Mouse (Mus musculus) heart, embryonic 16.5 days (tissue): Measurements from ENCODE around the gene Nrsn1. TPM values are rescaled to one million over a fixed set of nuclear protein-coding genes. Genes with fewer than 3 reads are reported as not detected.
"Not testable (repeated sequence)": the region's sequence is repeated elsewhere in the genome, so short reads cannot be mapped to it uniquely, and the experiment has no call there.

Source experiments
- ATAC-seq: fragments of 200-750 bp; cut with Nextera tagmentation; replicated peaks from 2 replicates; pipeline ENCODE4 v1.8.0; 2017; ENCODE audit warnings: moderate number of reproducible peaks; ENCODE audit not compliant: insufficient read depth, low FRiP score; ENCODE audit errors: extremely low read depth
- H3K27ac ChIP-seq: fragments of 300-500 bp; sonication (generic); 2 replicates; pipeline ENCODE4 v1.5.1; 2014; ENCODE audit warnings: mild to moderate bottlenecking, low read length, control low read depth, moderate library complexity
- H3K27me3 ChIP-seq: fragments of 300-500 bp; sonication (generic); 2 replicates; pipeline ENCODE4 v1.6.1; 2014; ENCODE audit warnings: low read length, mixed read lengths; ENCODE audit not compliant: control insufficient read depth, insufficient read depth
- H3K36me3 ChIP-seq: fragments of 300-500 bp; sonication (generic); 2 replicates; pipeline ENCODE4 v1.6.1; 2014; ENCODE audit not compliant: control insufficient read depth, insufficient read depth
- H3K4me1 ChIP-seq: fragments of 300-500 bp; sonication (generic); 2 replicates; pipeline ENCODE4 v1.6.1; 2014; ENCODE audit warnings: low read length, mixed read lengths; ENCODE audit not compliant: control insufficient read depth, insufficient read depth
- H3K4me2 ChIP-seq: fragments of 300-500 bp; sonication (generic); 2 replicates; pipeline ENCODE4 v1.6.1; 2014; ENCODE audit warnings: low read depth, mild to moderate bottlenecking, control low read depth, low read length
- H3K4me3 ChIP-seq: fragments of 300-500 bp; sonication (generic); 2 replicates; pipeline ENCODE4 v1.5.1; 2014; ENCODE audit warnings: mild to moderate bottlenecking, control low read depth, low read length
- H3K9ac ChIP-seq: fragments of 300-500 bp; sonication (generic); 2 replicates; pipeline ENCODE4 v1.6.1; 2014; ENCODE audit warnings: low read length, control low read depth
- H3K9me3 ChIP-seq: fragments of 300-500 bp; sonication (generic); replicated peaks from 2 replicates; pipeline ENCODE4 v1.6.1; 2016; ENCODE audit warnings: low read length; ENCODE audit not compliant: control insufficient read depth
- WGBS: fragments of 180-500 bp; shearing (Covaris S2); extraction: QIAGEN DNeasy Blood & Tissue Kit; methylation state at CpG from one replicate; pipeline ENCODE4 v1.1.7; 2014; 5-methylcytosine and 5-hydroxymethylcytosine counted together
- polyA plus RNA-seq: library from polyadenylated mRNA; unstranded; fragments of >200 nt; fragmentation: Nextera tagmentation; extraction: Ambion mirVana; gene quantifications from 2 replicates; pipeline ENCODE4 v1.2.1, GENCODE M21; 2015

The Nrsn1 gene
- polyA plus RNA-seq = 0.47 and 1.1 TPM in 2 replicates

DNA sequence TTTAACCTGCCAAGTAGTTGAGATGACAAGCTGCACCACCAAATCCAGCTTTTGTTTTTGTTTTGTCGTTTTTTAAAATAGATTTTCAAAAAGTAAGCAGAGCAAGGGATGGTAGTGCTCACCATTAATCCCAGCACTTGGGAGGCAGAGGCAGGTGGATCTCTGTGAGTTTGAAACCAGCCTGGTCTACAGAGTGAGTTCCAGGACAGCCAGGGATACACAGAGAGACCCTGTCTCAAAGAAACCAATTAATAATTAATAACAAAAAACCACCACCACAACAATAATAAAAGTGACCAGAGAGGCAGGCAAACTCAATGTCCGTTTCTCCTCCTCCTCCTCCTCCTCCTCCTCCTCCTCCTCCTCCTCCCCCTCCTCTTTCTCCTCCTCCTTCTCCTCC lies at the start of gene Nrsn1:
Gene Nrsn1 (minus strand): TSS at position 101 of the 400 bp plus-strand sequence.
- H3K36me3 ChIP-seq, H3K4me1 ChIP-seq, H3K9me3 ChIP-seq, H3K27ac ChIP-seq, H3K9ac ChIP-seq, ATAC-seq, H3K27me3 ChIP-seq: not testable (repeated sequence)
- WGBS = 62% methylated on average over 2 of the region's 2 CpGs
- Histone ChIP-seq H3K4me3 (peak within 1 kb of the TSS; percentile 44), H3K4me2 (peak within 1 kb of the TSS; percentile 73)

DNA sequence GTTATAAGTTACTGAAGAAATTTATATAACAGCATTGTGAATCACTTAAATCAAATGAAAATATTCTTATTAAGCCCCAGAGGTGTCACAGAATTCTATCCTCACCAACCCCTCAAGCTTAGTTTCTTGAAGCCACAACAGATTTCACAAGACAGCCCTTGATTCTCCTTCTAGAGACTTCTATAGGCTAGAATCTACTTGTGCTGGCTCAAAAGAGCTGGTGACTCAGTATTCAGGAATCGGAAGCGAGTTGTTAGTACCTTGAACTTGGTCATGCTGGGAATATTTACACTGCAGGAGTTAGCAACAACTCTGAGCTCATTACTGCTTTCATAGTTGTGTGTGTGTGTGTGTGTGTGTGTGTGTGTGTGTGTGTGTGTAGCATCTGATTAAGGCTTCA lies 41.8 kb upstream of the Nrsn1 start:
- WGBS = 70% methylated on average over 2 of the region's 2 CpGs
- H3K27me3 ChIP-seq = no peaks in the 10 kb centered on the region
- no peak overlapping the region for H3K4me2 ChIP-seq
- H3K9ac ChIP-seq = no peak overlapping the region
- no peaks in the 10 kb centered on the region for H3K4me1 ChIP-seq
- no peak overlapping the region for H3K27ac ChIP-seq
- ATAC-seq = no peak
- no peaks in the 10 kb centered on the region for H3K9me3 ChIP-seq
- no peak overlapping the region for H3K4me3 ChIP-seq
- no peaks in the 10 kb centered on the region for H3K36me3 ChIP-seq

DNA sequence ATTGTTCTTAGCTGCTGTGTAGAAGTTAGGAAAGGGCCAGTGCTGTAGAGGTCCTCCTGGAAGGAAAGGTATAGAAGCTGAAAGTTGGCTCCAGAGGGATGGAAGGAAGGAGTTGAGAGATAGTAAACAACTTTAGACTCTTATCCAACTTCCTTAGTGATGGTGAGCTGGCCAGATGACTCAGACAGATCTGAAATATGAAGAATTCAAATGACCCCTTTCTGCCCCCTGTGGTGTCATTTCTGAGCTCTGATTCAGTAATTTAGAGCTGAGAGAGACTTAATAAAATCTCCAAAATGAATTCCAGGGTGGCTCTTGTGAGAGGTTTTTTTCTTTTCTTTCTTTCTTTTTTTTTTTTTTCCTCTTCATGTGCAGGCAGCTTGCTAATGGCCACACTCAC lies 39.8 kb upstream of the Nrsn1 start:
- ATAC-seq = no peak
- H3K27ac ChIP-seq = no peak overlapping the region
- no peak overlapping the region for H3K4me2 ChIP-seq
- H3K36me3 ChIP-seq = no peaks in the 10 kb centered on the region
- no peaks in the 10 kb centered on the region for H3K27me3 ChIP-seq
- no peaks in the 10 kb centered on the region for H3K9me3 ChIP-seq
- H3K4me3 ChIP-seq = no peak overlapping the region
- no peak overlapping the region for H3K9ac ChIP-seq
- H3K4me1 ChIP-seq = no peaks in the 10 kb centered on the region

DNA sequence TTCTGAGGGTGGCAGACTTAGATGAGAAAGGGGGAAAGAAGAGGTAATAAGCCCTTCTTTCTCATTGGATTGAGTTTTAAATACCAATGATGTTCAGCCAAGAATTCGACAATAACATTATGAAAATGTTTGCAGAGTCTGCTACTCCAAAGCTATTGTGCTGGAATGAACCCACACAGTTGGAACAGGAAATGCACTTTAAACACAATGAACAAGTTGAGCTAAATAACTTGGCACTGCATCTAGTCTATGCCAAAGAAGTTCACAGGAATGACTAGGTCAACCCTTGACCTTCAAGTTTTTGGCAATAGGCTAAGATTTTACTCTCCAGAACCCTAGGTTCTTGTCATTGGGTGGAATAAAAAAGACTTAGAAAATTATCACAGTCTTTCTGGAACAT lies 18.4 kb upstream of the Nrsn1 start:
- Histone ChIP-seq H3K4me1 (no peaks in the 10 kb centered on the region), H3K9me3 (no peaks in the 10 kb centered on the region), H3K27ac (no peak overlapping the region), H3K4me3 (no peak overlapping the region), H3K4me2 (no peak overlapping the region), H3K36me3 (no peaks in the 10 kb centered on the region), H3K27me3 (no peaks in the 10 kb centered on the region), H3K9ac (no peak overlapping the region)
- WGBS = 68% methylated on average over 1 of the region's 1 CpGs
- ATAC-seq = no peak

DNA sequence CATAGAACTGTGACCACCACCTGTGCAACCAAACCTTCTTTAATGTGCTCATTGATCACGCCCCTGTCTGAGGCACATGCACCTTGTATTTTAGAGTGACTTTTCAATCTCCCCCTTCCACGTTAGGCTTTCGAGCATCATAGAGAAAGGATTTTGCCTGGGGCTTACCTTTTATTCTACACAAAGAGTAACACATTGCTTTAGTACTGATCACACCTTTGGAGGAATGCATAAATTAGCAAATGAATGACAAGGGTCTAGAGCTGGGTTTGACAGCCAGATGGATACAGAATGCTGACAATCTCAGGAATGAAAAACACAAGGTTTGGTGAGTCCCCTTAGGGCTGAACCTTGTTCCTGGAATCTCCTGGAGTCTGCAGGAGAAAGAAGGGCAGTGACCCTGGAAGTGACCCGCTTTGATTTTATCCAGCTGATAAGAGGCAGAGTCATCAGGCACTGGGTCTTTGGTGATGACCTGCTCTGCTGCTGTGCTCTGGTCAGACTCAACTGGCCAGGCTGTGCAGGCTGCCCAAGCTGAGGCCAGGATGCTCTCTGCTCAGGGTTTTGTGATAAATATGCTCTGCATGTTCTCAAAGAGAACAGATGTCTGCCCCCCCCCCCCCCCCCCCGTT lies 4.7 kb upstream of the Nrsn1 start:
- H3K4me3 ChIP-seq = no peak overlapping the region
- 59% methylated on average over 5 of the region's 5 CpGs for WGBS
- no peaks in the 10 kb centered on the region for H3K36me3 ChIP-seq
- H3K9me3 ChIP-seq = no peaks in the 10 kb centered on the region
- no peak overlapping the region for H3K27ac ChIP-seq
- H3K4me2 ChIP-seq = no peak overlapping the region
- ATAC-seq = no peak
- no peaks in the 10 kb centered on the region for H3K27me3 ChIP-seq
- H3K4me1 ChIP-seq = 0 out of 2 replicates have a peak, but pooled peaks cover under 1% of the 10 kb centered on the region
- H3K9ac ChIP-seq = no peak overlapping the region

DNA sequence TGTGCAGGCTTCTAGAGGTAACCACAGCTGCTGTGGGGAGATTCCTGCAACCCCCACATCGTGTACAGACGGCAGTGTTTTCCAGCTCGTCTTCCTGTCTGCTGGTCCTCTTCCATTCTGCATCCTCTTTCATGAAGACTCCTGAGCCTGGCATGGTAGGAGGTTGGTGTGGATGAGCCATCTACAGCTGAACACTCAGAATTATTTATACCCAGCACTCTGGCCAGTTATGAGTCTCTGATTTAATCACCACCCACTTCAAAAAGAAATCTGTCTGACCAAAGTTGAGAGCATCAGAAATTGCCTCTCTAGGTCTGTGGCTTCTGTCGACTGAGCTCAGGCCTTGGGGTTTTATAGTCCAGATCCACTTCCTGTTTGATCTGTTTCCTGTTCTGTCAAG lies 1.9 kb upstream of the Nrsn1 start:
- H3K27me3 ChIP-seq = no peaks in the 10 kb centered on the region; the same call in 1 of the 2 replicates
- H3K4me1 ChIP-seq = peaks cover 7% of the 10 kb centered on the region; the same call in 1 of the 2 replicates
- no peaks in the 10 kb centered on the region for H3K9me3 ChIP-seq
- no peak overlapping the region for H3K4me3 ChIP-seq
- WGBS = 33% methylated on average over 4 of the region's 4 CpGs
- no peak for ATAC-seq
- no peaks in the 10 kb centered on the region for H3K36me3 ChIP-seq
- no peak overlapping the region for H3K4me2 ChIP-seq
- no peak overlapping the region for H3K9ac ChIP-seq
- no peak overlapping the region for H3K27ac ChIP-seq

DNA sequence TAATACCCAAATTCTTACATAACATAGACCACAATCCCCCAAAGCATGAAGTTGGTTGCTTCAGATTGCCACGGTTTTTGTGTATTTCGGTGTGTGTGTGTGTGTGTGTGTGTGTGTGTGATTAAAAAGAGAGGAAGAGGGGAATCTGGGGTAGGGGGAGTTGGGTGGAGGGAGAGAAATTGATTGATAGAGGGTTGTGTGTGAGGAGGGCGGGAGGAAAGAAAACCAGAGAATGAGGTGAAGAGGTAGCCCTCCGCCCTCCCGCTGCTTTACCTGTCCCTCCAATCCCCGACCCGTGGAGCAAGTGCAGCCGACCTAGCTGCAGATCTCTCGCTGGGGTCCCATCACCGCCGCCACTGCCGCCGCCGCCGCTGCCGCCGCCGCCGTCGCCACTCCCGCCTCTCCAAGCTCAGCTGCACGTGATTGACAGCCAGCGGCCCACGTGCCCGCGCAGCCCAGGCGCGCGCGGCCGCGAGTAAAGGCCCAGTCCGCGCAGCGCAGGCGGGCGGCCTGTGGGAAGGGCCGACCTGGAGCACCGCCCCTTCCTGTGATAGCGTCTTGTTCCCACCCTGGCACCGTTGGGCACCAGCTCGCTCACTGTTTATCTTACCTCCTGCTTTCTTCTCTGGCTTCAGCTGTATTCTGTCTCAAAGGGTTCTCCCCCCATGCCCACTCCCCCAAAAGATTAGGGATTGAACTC lies 583 bp downstream of the Nrsn1 start:
- H3K4me3 ChIP-seq = peak overlapping the region; percentile 44
- H3K4me1 ChIP-seq = peaks cover 7% of the 10 kb centered on the region; the same call in 1 of the 2 replicates
- H3K9ac ChIP-seq = no peak overlapping the region
- WGBS = 3% methylated on average over 37 of the region's 42 CpGs
- H3K9me3 ChIP-seq = no peaks in the 10 kb centered on the region
- H3K27me3 ChIP-seq = no peaks in the 10 kb centered on the region; the same call in 1 of the 2 replicates
- no peak overlapping the region for H3K27ac ChIP-seq
- no peaks in the 10 kb centered on the region for H3K36me3 ChIP-seq
- no peak for ATAC-seq
- peak overlapping the region; percentile 73 for H3K4me2 ChIP-seq

DNA sequence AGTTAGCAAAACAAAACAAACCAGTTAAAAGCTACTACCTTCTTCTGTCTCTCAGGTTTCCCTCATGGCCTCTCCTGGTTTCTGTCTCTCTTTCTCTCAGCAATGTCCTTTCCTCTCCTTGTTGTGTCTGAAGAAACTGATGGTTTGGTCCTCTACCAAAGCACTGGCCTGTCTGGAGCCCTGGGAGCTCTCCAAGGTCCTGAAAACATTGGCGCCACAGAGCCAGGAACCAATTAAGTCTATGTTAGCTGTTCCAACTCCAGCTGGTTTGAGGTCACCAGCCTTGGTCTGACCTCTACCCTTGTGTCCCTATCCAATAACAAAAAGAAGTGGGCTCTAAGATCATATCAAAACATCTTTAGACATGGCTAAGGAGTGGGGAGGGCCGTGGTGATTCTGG lies 1.3 kb downstream of the Nrsn1 start:
- Histone ChIP-seq H3K36me3 (no peaks in the 10 kb centered on the region), H3K9ac (no peak overlapping the region), H3K4me2 (no peak overlapping the region), H3K4me3 (no peak overlapping the region), H3K27ac (no peak overlapping the region), H3K4me1 (peaks cover 7% of the 10 kb centered on the region; the same call in 1 of the 2 replicates), H3K9me3 (no peaks in the 10 kb centered on the region), H3K27me3 (no peaks in the 10 kb centered on the region; the same call in 1 of the 2 replicates)
- 18% methylated on average over 2 of the region's 2 CpGs for WGBS
- ATAC-seq = no peak

DNA sequence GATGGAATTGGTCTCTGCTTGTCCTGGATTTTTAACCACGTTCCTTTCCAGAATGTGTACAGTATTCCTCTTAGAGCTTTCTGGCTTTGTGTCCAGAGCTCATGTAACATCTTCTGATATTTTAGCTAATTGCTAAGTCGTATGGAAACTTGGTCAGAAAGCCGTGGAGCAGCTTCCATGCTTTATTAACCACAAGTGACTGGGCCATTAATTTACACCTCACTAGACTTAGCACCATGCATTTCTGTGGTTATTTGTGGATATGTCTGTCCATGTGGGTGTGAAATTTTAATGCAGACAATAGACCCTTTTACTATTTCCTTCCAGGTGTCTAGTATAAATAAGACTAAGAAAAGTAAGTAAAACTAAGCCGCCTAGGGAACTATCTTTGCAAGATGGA lies 7.6 kb downstream of the Nrsn1 start:
- WGBS = 79% methylated on average over 4 of the region's 4 CpGs

More for the DNA sequence above, 7.6 kb downstream of the Nrsn1 start:
- ATAC-seq = peak; percentile 10; the same call in 1 of the 2 replicates
- Histone ChIP-seq H3K4me1 (no peaks in the 10 kb centered on the region), H3K4me3 (no peak overlapping the region), H3K9ac (no peak overlapping the region), H3K4me2 (no peak overlapping the region), H3K27me3 (no peaks in the 10 kb centered on the region), H3K36me3 (no peaks in the 10 kb centered on the region), H3K27ac (no peak overlapping the region), H3K9me3 (no peaks in the 10 kb centered on the region)
